Mouse (Mus musculus) thymus, adult 2 months (tissue): ENCODE measurements around the gene Abracl.

ENCODE experiments used
- CTCF ChIP-seq: fragments of 200-500 bp; IDR thresholded peaks from 2 replicates; pipeline ENCODE4 v1.5.1; 2012; ENCODE audit warnings: mild to moderate bottlenecking, control low read depth, low read length, moderate library complexity, borderline replicate concordance; ENCODE audit not compliant: control insufficient read depth, poor library complexity, insufficient read depth; ENCODE audit errors: extremely low read depth
- POLR2A ChIP-seq: fragments of 200-500 bp; IDR thresholded peaks from 2 replicates; pipeline ENCODE4 v1.6.1; 2012; ENCODE audit warnings: mild to moderate bottlenecking, low read length, control low read depth, moderate library complexity; ENCODE audit not compliant: control insufficient read depth, poor library complexity, insufficient read depth; ENCODE audit errors: extremely low read depth

GRCm38 (mm10) chr10:17987823-17988423, 35.2 kb downstream of the Abracl start:
- TF ChIP-seq POLR2A = no peak
- TF ChIP-seq CTCF = no peak
